Mouse (Mus musculus) E14TG2a.4 (cell line): ENCODE measurements around the gene Pbx2.

Source experiments
- CTCF ChIP-seq: conservative IDR thresholded peaks from 2 replicates; pipeline ENCODE4 v1.5.1; 2014; ENCODE audit warnings: low read length
- POU5F1 ChIP-seq: IDR thresholded peaks from 2 replicates; pipeline ENCODE4 v1.6.1; 2014; ENCODE audit warnings: low read length, borderline replicate concordance

DNA sequence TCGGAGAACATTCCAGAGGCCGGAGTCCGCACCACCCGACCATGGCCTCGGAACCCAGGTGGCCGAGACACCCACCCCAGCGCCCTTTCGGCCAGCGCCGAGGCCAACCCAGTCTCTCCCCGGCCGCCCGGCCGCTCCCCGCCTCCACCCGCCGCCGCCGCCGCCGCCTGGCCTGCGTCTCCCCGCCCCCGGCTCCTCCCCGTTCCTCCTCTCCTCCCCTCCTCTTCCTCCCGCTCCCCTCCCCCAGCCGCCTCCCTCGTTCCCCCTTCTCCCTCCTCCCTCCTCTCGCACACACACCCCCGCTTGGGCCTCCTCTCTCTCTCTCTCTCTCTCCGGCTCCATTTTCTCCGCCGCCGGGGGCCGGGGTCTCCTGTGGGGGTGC is 919 bp downstream of the Pbx2 start:
- no peak for TF ChIP-seq CTCF
- no peak for TF ChIP-seq POU5F1
